Mouse (Mus musculus): ENCODE measurements at regions not wholly inside any gene's neighbourhood (a gene's known extent, or its start where the extent isn't known, plus 50 kb on each side); places are given as distances from the start of the nearest gene placed in this dataset.

DNA sequence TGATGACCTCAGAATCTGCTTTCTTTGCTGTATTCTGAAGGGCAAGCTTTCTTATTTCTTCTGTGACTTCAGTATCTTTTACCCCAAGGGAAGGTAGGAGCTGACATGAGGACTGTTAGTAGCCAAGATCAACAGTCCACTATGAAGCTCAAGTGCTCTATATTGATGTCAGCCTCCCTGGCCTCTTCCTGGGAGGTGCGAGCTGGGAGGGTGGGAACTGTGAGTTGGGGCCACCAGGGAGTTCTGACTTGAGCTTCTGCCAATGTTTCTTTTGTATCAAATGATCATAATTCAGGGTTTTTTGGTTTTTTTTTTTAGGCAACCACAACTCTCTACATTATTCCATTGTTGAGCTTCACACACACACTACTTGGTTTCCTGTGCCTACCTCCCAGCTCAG lies 536.8 kb upstream of the Nrp1 start:
- TF ChIP-seq CTCF (IDR thresholded peaks at IDR 0.05; ENCODE audit: borderline replicate concordance, insufficient read depth, low read length), result no peak
- TF ChIP-seq POLR2A (IDR thresholded peaks at IDR 0.05; ENCODE audit: low read depth, low read length), result no peak
